Mouse (Mus musculus): ENCODE data around the gene Tenm2. TPM values are rescaled to one million over a fixed set of nuclear protein-coding genes. Genes with fewer than 3 reads are reported as not detected.

Gene Tenm2
- polyA plus RNA-seq, 1 experiment from 2014 or later, result 30.2 TPM

- ATAC-seq (ENCODE audit: low FRiP score), result no peak
- no peaks in the 10 kb centered on the region for H3K9me3 ChIP-seq (ENCODE audit: control insufficient read depth, low read length)
- WGBS, result 89% methylated on average over 2 of the region's 2 CpGs
- no peak overlapping the region for H3K9ac ChIP-seq
- H3K36me3 ChIP-seq (replicated peaks; ENCODE audit: control insufficient read depth, insufficient read depth), result no peaks in the 10 kb centered on the region
- H3K4me2 ChIP-seq (replicated peaks), result no peak overlapping the region
- no peak overlapping the region for H3K27ac ChIP-seq
- H3K4me1 ChIP-seq (replicated peaks; ENCODE audit: control insufficient read depth, insufficient read depth, low read length), result no peaks in the 10 kb centered on the region
- DNase-seq (ENCODE audit: low spot score), result no peak
- H3K4me3 ChIP-seq (replicated peaks; ENCODE audit: low read length), result no peak overlapping the region
- H3K27me3 ChIP-seq (ENCODE audit: control insufficient read depth, insufficient read depth, low read length), result no peaks in the 10 kb centered on the region
Measured at GRCm38 (mm10) chr11:37222056-37222455, 13.7 kb downstream of the Tenm2 start.

- no peaks in the 10 kb centered on the region for H3K27me3 ChIP-seq (ENCODE audit: control insufficient read depth, insufficient read depth, low read length)
- ATAC-seq (ENCODE audit: low FRiP score), result no peak
- no peak overlapping the region for H3K4me3 ChIP-seq (replicated peaks; ENCODE audit: low read length)
- H3K9ac ChIP-seq, result no peak overlapping the region
- no peaks in the 10 kb centered on the region for H3K9me3 ChIP-seq (ENCODE audit: control insufficient read depth, low read length)
- DNase-seq (ENCODE audit: low spot score), result no peak
- 91% methylated on average over 6 of the region's 6 CpGs for WGBS
- H3K27ac ChIP-seq, result no peak overlapping the region
- no peaks in the 10 kb centered on the region for H3K36me3 ChIP-seq (replicated peaks; ENCODE audit: control insufficient read depth, insufficient read depth)
- no peak overlapping the region for H3K4me2 ChIP-seq (replicated peaks)
- H3K4me1 ChIP-seq (replicated peaks; ENCODE audit: control insufficient read depth, insufficient read depth, low read length), result no peaks in the 10 kb centered on the region
Measured at GRCm38 (mm10) chr11:37220921-37221320, 14.8 kb downstream of the Tenm2 start.

- Histone ChIP-seq H3K9ac (no peak overlapping the region), H3K4me2 (replicated peaks) (no peak overlapping the region), H3K4me3 (replicated peaks; ENCODE audit: low read length) (no peak overlapping the region), H3K27ac (no peak overlapping the region), H3K9me3 (ENCODE audit: control insufficient read depth, low read length) (no peaks in the 10 kb centered on the region), H3K4me1 (replicated peaks; ENCODE audit: control insufficient read depth, insufficient read depth, low read length) (no peaks in the 10 kb centered on the region), H3K36me3 (replicated peaks; ENCODE audit: control insufficient read depth, insufficient read depth) (no peaks in the 10 kb centered on the region), H3K27me3 (ENCODE audit: control insufficient read depth, insufficient read depth, low read length) (no peaks in the 10 kb centered on the region)
- DNase-seq (ENCODE audit: low spot score) (peak; percentile 78), ATAC-seq (ENCODE audit: low FRiP score) (peak; percentile 21; the same call in 1 of the 2 replicates)
- 9% methylated on average over 3 of the region's 3 CpGs for WGBS
Measured at GRCm38 (mm10) chr11:37186132-37186531, 49.6 kb downstream of the Tenm2 start.

DNA sequence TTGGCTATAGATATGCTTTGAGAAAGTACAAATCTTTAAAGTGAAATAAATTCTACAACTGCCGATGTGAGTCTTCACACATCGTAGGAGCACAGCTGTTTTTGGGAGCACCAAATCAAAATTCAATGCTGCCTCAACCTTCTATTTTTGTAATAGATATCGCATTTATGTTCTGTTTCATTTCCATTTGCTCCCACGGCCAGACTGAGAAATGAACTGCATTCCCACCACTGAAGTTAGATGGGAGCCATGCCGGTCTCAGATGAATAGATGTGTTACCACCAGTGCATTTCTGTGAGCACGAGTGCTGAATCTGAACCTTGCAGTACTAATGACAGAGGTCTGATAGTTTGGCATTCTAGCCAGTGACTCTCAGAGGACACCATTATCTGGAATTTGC is 58.3 kb downstream of the Tenm2 start:
- H3K36me3 ChIP-seq (replicated peaks; ENCODE audit: control insufficient read depth, insufficient read depth), result no peaks in the 10 kb centered on the region
- 91% methylated on average over 6 of the region's 6 CpGs for WGBS
- H3K27me3 ChIP-seq (ENCODE audit: control insufficient read depth, insufficient read depth, low read length), result no peaks in the 10 kb centered on the region
- no peak overlapping the region for H3K9ac ChIP-seq
- ATAC-seq (ENCODE audit: low FRiP score) (no peak), DNase-seq (ENCODE audit: low spot score) (no peak)
- H3K9me3 ChIP-seq (ENCODE audit: control insufficient read depth, low read length), result no peaks in the 10 kb centered on the region
- H3K27ac ChIP-seq, result no peak overlapping the region
- H3K4me3 ChIP-seq (replicated peaks; ENCODE audit: low read length), result no peak overlapping the region
- H3K4me1 ChIP-seq (replicated peaks; ENCODE audit: control insufficient read depth, insufficient read depth, low read length), result no peaks in the 10 kb centered on the region
- H3K4me2 ChIP-seq (replicated peaks), result no peak overlapping the region

DNA sequence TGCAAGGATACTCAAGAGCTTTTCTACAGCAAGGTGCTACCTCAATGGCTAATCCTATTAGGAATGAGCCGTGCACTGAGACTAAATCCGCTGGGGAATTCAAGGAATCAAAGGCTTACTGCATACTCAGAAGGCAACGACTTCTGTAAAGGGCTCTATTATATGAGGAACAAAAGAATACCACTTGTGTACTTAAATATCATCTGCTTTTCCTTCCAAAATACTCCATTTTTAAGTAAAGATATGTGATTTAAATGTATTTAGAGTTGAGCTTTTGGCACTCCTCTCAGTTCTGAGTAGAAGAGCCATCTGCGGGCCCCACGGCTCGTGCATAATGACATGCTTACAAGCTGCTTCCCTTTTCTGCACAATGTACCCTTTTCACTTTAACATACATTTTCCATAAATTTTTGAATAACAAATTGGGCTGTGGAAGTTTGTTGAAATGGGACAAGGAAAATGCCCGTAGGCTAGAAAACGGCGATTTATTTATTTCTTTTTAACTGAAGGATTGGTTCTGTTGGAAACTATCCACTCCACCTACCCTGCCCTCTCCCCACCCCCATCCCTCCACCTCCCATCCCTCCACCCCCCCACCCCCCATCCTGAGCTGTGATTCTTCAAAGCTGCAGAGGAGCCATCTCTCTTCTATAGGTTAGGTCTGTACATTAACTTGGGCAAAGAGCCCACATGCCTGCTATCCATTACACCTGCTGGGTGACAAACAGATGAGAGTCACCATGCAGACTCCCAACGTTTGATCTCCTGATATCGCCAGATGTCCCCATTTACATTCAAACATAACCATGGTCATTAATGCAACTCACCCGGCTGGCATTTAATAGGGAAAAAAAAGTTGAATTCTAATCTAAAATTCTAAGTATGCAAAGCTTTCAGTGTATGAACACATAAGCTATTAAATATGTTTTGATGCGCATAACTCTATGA is 81.6 kb downstream of the Tenm2 start:
- DNase-seq (ENCODE audit: low spot score), result peak; percentile 48
- H3K4me1 ChIP-seq (replicated peaks; ENCODE audit: control insufficient read depth, insufficient read depth, low read length), result no peaks in the 10 kb centered on the region
- ATAC-seq (ENCODE audit: low FRiP score), result no peak
- 37% methylated on average over 13 of the region's 13 CpGs for WGBS
- no peak overlapping the region for H3K4me2 ChIP-seq (replicated peaks)
- H3K27ac ChIP-seq, result no peak overlapping the region
- H3K4me3 ChIP-seq (replicated peaks; ENCODE audit: low read length), result no peak overlapping the region
- no peaks in the 10 kb centered on the region for H3K27me3 ChIP-seq (ENCODE audit: control insufficient read depth, insufficient read depth, low read length)
- no peaks in the 10 kb centered on the region for H3K36me3 ChIP-seq (replicated peaks; ENCODE audit: control insufficient read depth, insufficient read depth)
- H3K9ac ChIP-seq, result no peak overlapping the region
- no peaks in the 10 kb centered on the region for H3K9me3 ChIP-seq (ENCODE audit: control insufficient read depth, low read length)

DNA sequence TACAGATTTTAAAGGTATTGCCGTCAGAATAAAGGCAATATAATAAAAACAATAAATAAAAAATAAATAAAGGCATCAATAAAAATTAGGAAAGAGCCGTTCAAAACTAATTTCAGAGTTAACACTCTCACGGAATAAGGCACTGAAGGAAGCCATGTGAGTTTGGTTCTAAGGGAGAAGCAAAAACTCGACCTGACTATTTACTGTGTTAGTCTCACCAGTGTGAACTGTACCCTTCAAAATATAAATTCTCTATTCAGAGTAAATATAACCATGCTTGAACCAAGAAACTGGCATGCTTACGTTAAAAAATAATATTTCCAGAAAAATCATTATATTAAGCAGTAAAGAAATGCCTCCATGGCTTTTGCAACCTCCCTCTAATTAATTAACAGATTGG is 82.4 kb downstream of the Tenm2 start:
- ATAC-seq (ENCODE audit: low FRiP score), result no peak
- Histone ChIP-seq H3K9ac (no peak overlapping the region), H3K4me3 (replicated peaks; ENCODE audit: low read length) (no peak overlapping the region), H3K27ac (no peak overlapping the region), H3K36me3 (replicated peaks; ENCODE audit: control insufficient read depth, insufficient read depth) (no peaks in the 10 kb centered on the region), H3K4me1 (replicated peaks; ENCODE audit: control insufficient read depth, insufficient read depth, low read length) (no peaks in the 10 kb centered on the region), H3K27me3 (ENCODE audit: control insufficient read depth, insufficient read depth, low read length) (no peaks in the 10 kb centered on the region), H3K4me2 (replicated peaks) (no peak overlapping the region), H3K9me3 (ENCODE audit: control insufficient read depth, low read length) (no peaks in the 10 kb centered on the region)
- WGBS, result 70% methylated on average over 5 of the region's 5 CpGs
- DNase-seq (ENCODE audit: low spot score), result no peak

- Histone ChIP-seq H3K4me1 (replicated peaks; ENCODE audit: control insufficient read depth, insufficient read depth, low read length) (no peaks in the 10 kb centered on the region), H3K9ac (no peak overlapping the region), H3K4me3 (replicated peaks; ENCODE audit: low read length) (no peak overlapping the region), H3K27me3 (ENCODE audit: control insufficient read depth, insufficient read depth, low read length) (no peaks in the 10 kb centered on the region), H3K4me2 (replicated peaks) (no peak overlapping the region), H3K27ac (no peak overlapping the region), H3K36me3 (replicated peaks; ENCODE audit: control insufficient read depth, insufficient read depth) (no peaks in the 10 kb centered on the region), H3K9me3 (ENCODE audit: control insufficient read depth, low read length) (no peaks in the 10 kb centered on the region)
- DNase-seq (ENCODE audit: low spot score) (no peak), ATAC-seq (ENCODE audit: low FRiP score) (no peak)
- 67% methylated on average over 1 of the region's 1 CpGs for WGBS
Measured at GRCm38 (mm10) chr11:37150011-37150410, 85.8 kb downstream of the Tenm2 start.

DNA sequence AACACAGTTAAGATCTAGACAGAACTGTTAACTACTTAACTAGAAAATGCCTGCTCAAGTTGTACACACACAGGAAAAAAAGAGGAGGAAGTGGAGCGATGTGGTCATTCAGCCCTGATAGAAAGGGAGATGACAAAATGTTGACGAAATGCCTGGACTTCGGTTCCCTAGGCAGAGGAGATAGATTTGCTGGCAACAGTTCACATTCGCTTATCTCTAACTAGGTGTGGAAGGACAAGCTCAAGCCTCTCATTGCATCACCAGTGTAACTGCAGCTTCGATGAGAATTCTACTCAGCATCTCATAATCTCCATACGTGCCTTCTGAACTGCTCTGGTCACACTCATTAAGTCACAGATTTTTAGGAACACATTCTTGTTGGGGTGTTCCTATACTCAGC is 91.8 kb downstream of the Tenm2 start:
- Histone ChIP-seq H3K4me1 (replicated peaks; ENCODE audit: control insufficient read depth, insufficient read depth, low read length) (no peaks in the 10 kb centered on the region), H3K4me2 (replicated peaks) (no peak overlapping the region), H3K36me3 (replicated peaks; ENCODE audit: control insufficient read depth, insufficient read depth) (no peaks in the 10 kb centered on the region), H3K4me3 (replicated peaks; ENCODE audit: low read length) (no peak overlapping the region), H3K27me3 (ENCODE audit: control insufficient read depth, insufficient read depth, low read length) (no peaks in the 10 kb centered on the region), H3K9ac (no peak overlapping the region), H3K27ac (no peak overlapping the region), H3K9me3 (ENCODE audit: control insufficient read depth, low read length) (no peaks in the 10 kb centered on the region)
- DNase-seq (ENCODE audit: low spot score) (no peak), ATAC-seq (ENCODE audit: low FRiP score) (no peak)
- WGBS, result 81% methylated on average over 6 of the region's 6 CpGs

DNA sequence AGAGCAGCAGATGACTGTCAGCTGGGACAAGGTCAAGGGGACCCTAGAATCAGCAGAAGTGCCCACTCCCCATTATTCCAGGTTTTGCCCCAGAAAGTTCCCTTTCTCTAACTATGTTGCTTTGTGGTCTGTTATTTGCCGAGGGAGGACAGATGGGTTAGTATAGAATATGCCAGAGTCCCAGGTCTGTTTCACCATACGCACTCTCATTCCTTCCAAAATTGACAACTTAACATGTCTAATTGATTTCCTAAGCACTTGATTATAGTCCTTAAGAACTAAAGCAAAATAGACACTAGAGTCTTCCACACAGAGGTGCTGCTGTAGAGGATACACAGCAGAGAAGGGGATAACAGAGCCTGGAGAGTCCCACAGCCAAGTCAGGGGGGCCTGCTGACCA is 92.3 kb downstream of the Tenm2 start:
- H3K36me3 ChIP-seq (replicated peaks; ENCODE audit: control insufficient read depth, insufficient read depth), result no peaks in the 10 kb centered on the region
- no peaks in the 10 kb centered on the region for H3K4me1 ChIP-seq (replicated peaks; ENCODE audit: control insufficient read depth, insufficient read depth, low read length)
- H3K27me3 ChIP-seq (ENCODE audit: control insufficient read depth, insufficient read depth, low read length), result no peaks in the 10 kb centered on the region
- H3K27ac ChIP-seq, result no peak overlapping the region
- H3K9ac ChIP-seq, result no peak overlapping the region
- DNase-seq (ENCODE audit: low spot score) (no peak), ATAC-seq (ENCODE audit: low FRiP score) (no peak)
- H3K4me3 ChIP-seq (replicated peaks; ENCODE audit: low read length), result no peak overlapping the region
- H3K4me2 ChIP-seq (replicated peaks), result no peak overlapping the region
- WGBS, result 87% methylated on average over 2 of the region's 2 CpGs
- no peaks in the 10 kb centered on the region for H3K9me3 ChIP-seq (ENCODE audit: control insufficient read depth, low read length)
